ENCODE assay signal across 9 mouse cellular contexts in genomic region chr1:40797348-40797747, GRCm38 (mm10). TPM values are rescaled to one million over a fixed set of nuclear protein-coding genes. Genes with fewer than 3 reads are reported as not detected.
DNase-seq lines count a peak whose midpoint lies in the region; ATAC-seq and TF ChIP-seq lines count a peak whose summit lies in the region.
"Had no signal": no experiment of that assay in that cellular context is flagged by ENCODE, and none has a peak within 500 bp of the region (broad histone marks: within the 10 kb centered on the region; RNA-seq: fewer than 3 reads in every experiment).

No protein-coding gene starts in this region.

- DNase-seq in G1E (ENCODE audit: low spot score) (peak; percentile 70), MN1 (ENCODE audit: low spot score) (no peak)
- DNase-seq in cerebellum, adult 11-12 months: peak; percentile 13
- DNase-seq in frontal cortex, postnatal 14 days (ENCODE audit: low spot score in 2 of 2): peak; percentile 20 to 61
- peak; percentile 74 for DNase-seq in kidney, adult 9 months
- DNase-seq in limb, embryonic 14.5 days (ENCODE audit: low spot score): peak; percentile 34
- peak; percentile 48 for DNase-seq in ovary, postnatal 36 days (ENCODE audit: low spot score)

- H3K27me3 ChIP-seq in C2C12 (ENCODE audit: control insufficient read depth, insufficient read depth, insufficient read length): no peaks in the 10 kb centered on the region
- H3K27me3 ChIP-seq in G1E (ENCODE audit: insufficient read depth, low read length): peaks cover 4% of the 10 kb centered on the region
- no peaks in the 10 kb centered on the region for H3K27me3 ChIP-seq in limb, embryonic 14.5 days (ENCODE audit: control insufficient read depth, insufficient read depth, low read length)
- H3K27me3 ChIP-seq: limb, embryonic 15.5 days had no signal

- H3K4me2 ChIP-seq in limb, embryonic 14.5 days (replicated peaks; ENCODE audit: low read depth, low read length, severe bottlenecking): no peak overlapping the region
- H3K4me2 ChIP-seq: limb, embryonic 15.5 days had no signal

- WGBS in limb, embryonic 14.5 days: 21% methylated on average over 5 of the region's 5 CpGs

- H3K9ac ChIP-seq in limb, embryonic 14.5 days (ENCODE audit: low read depth, low read length, severe bottlenecking): no peak overlapping the region
- H3K9ac ChIP-seq: limb, embryonic 15.5 days had no signal

- H3K9me3 ChIP-seq in G1E (replicated peaks): no peaks in the 10 kb centered on the region
- no peaks in the 10 kb centered on the region for H3K9me3 ChIP-seq in limb, embryonic 14.5 days (ENCODE audit: control insufficient read depth, low read length)
- H3K9me3 ChIP-seq: limb, embryonic 15.5 days had no signal

- H3K4me3 ChIP-seq in C2C12 (ENCODE audit: insufficient read depth, poor library complexity, severe bottlenecking) (no peak overlapping the region), G1E (ENCODE audit: low read depth, low read length) (no peak overlapping the region)
- no peak overlapping the region for H3K4me3 ChIP-seq in limb, embryonic 14.5 days (replicated peaks; ENCODE audit: low read length)
- H3K4me3 ChIP-seq: limb, embryonic 15.5 days had no signal

- no peak for TF ChIP-seq POLR2A in limb, embryonic 14.5 days (IDR thresholded peaks at IDR 0.05; ENCODE audit: borderline replicate concordance, extremely low read depth, insufficient read depth, insufficient read length)

- H3K4me1 ChIP-seq in G1E (ENCODE audit: insufficient read depth, low read depth, low read length): no peaks in the 10 kb centered on the region
- no peaks in the 10 kb centered on the region for H3K4me1 ChIP-seq in limb, embryonic 14.5 days (ENCODE audit: control insufficient read depth, insufficient read depth, low read length)
- H3K4me1 ChIP-seq: limb, embryonic 15.5 days had no signal

- peak; percentile 88 for ATAC-seq in G1E (ENCODE audit: extremely low read depth, insufficient number of reproducible peaks, low FRiP score, poor library complexity, severe bottlenecking)
- ATAC-seq in limb, embryonic 14.5 days (ENCODE audit: low FRiP score, low read depth): no peak

- H3K36me3 ChIP-seq in C2C12 (ENCODE audit: control insufficient read depth, insufficient read depth) (no peaks in the 10 kb centered on the region), G1E (replicated peaks) (no peaks in the 10 kb centered on the region)
- no peaks in the 10 kb centered on the region for H3K36me3 ChIP-seq in limb, embryonic 14.5 days (ENCODE audit: control insufficient read depth, insufficient read depth, low read length)
- H3K36me3 ChIP-seq: limb, embryonic 15.5 days had no signal

- peak; percentile 44 for TF ChIP-seq CTCF in C2C12 (IDR thresholded peaks at IDR 0.05; ENCODE audit: control insufficient read depth, insufficient read depth, insufficient read length)
- TF ChIP-seq CTCF in G1E (IDR thresholded peaks at IDR 0.05; ENCODE audit: low read depth, low read length): peak; percentile 93

- H3ac ChIP-seq in C2C12 (ENCODE audit: control insufficient read depth, insufficient read length, low read depth): no peak overlapping the region

- no peak overlapping the region for H3K27ac ChIP-seq in limb, embryonic 14.5 days (replicated peaks; ENCODE audit: low read depth, low read length)
- H3K27ac ChIP-seq: limb, embryonic 15.5 days had no signal

- no peaks in the 10 kb centered on the region for H3K79me2 ChIP-seq in C2C12 (ENCODE audit: control insufficient read depth, insufficient read depth)

- no peaks in the 10 kb centered on the region for H3K79me3 ChIP-seq in C2C12 (ENCODE audit: low read depth)

TF ChIP-seq in C2C12, 6 proteins besides CTCF, POLR2A, EP300 and RAD21:
- no peak for TF ChIP-seq CEBPB (IDR thresholded peaks at IDR 0.05; ENCODE audit: low read depth)
- no peak for TF ChIP-seq FOSL1 (IDR thresholded peaks at IDR 0.05; ENCODE audit: insufficient read depth, low read length, poor library complexity, severe bottlenecking)
- no peak for TF ChIP-seq MYOD1 (IDR thresholded peaks at IDR 0.05; ENCODE audit: control insufficient read depth, insufficient read length, low read depth)
- no peak for TF ChIP-seq MYOG (IDR thresholded peaks at IDR 0.05; ENCODE audit: control insufficient read depth, extremely low read depth, insufficient read length)
- TF ChIP-seq MAX (IDR thresholded peaks at IDR 0.05): no peak
- TF ChIP-seq USF1 (IDR thresholded peaks at IDR 0.05; ENCODE audit: low read depth): no peak

RNA-seq across cellular contexts. Expression of gene Mfsd9, which starts 6.9 kb away (rescaled TPM):
- polyA plus RNA-seq in C2C12 (2012; fragmentation: generic; extraction: Trizol) (1.2 TPM), G1E (2012) (0.54 and 0.74 TPM in 2 replicates)
- total RNA-seq in G1E (2014; fragmentation: Nextera tagmentation) (1.3 and 1.7 TPM in 2 replicates), G1E (2017) (2.7 and 3.3 TPM in 2 replicates)
- polyA plus RNA-seq in limb, embryonic 14.5 days (2012; rRNA removed): 2.1 and 3.0 TPM in 2 replicates
- 4.6 and 5.3 TPM in 2 replicates for polyA plus RNA-seq in limb, embryonic 14.5 days (2014; fragmentation: Nextera tagmentation; extraction: Ambion mirVana)

RNA-seq across cellular contexts. Expression of gene Tmem182, which starts 8.1 kb away (rescaled TPM):
- polyA plus RNA-seq in C2C12 (2012; fragmentation: generic; extraction: Trizol) (0.35 TPM), G1E (2012) (not detected in 2 replicates)
- total RNA-seq in G1E (2014; fragmentation: Nextera tagmentation) (not detected in 2 replicates), G1E (2017) (0.06 and 0.11 TPM in 2 replicates)
- polyA plus RNA-seq in limb, embryonic 14.5 days (2012; rRNA removed): 3.4 and 3.7 TPM in 2 replicates
- 3.7 and 5.2 TPM in 2 replicates for polyA plus RNA-seq in limb, embryonic 14.5 days (2014; fragmentation: Nextera tagmentation; extraction: Ambion mirVana)
